Mouse (Mus musculus): ENCODE measurements around the gene Isca1. TPM values are rescaled to one million over a fixed set of nuclear protein-coding genes. Genes with fewer than 3 reads are reported as not detected.
"Not testable (repeated sequence)": the region's sequence is repeated elsewhere in the genome, so short reads cannot be mapped to it uniquely, and the experiment has no call there.

Isca1 gene
- polyA plus RNA-seq, 1 experiment from 2014 or later, result 131 TPM

DNA sequence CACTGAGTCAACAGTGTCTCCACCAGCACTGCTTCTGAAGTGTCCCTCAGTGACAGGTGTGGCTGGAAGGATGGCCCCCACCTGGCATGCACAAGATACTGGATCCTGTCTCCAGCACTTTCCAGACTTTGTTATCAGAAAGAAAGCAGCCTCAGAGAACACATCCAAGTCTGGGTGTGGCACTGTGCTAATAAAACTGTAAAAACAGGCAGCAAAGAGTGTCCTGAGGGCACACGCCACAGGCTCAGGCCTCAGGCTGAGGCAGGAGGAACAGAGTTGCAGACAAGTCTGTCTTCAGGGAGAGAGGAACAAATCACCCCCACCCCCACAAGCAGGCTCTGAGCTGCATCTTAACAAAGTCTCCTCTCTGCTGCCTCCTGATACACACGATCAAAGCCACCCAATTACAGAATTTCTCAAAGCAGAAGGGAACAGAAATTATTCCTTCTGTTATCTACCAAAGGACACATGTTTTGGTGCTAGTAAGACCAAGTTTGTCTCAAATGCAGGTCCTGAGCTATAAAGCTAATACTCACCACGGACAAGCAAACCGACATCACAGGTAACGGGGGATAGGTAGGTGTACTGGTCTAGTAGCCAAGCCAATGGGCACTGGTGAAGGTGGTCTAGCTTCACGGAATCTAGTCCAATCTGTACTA lies 26.3 kb upstream of the Isca1 start:
- Histone ChIP-seq H3K9me3 (ENCODE audit: control insufficient read depth, low read length) (no peaks in the 10 kb centered on the region), H3K27me3 (ENCODE audit: control insufficient read depth, insufficient read depth, low read length) (no peaks in the 10 kb centered on the region), H3K4me1 (ENCODE audit: control insufficient read depth, insufficient read depth, low read length) (no peaks in the 10 kb centered on the region), H3K27ac (ENCODE audit: low read depth, low read length) (no peak overlapping the region), H3K4me3 (ENCODE audit: low read depth, low read length) (no peak overlapping the region), H3K36me3 (ENCODE audit: control insufficient read depth, insufficient read depth, low read length) (peaks cover 14% of the 10 kb centered on the region), H3K9ac (ENCODE audit: low read length) (no peak overlapping the region), H3K4me2 (ENCODE audit: low read depth) (no peak overlapping the region)
- DNase-seq (ENCODE audit: low spot score), result no peak
- WGBS, result 92% methylated on average over 6 of the region's 6 CpGs
- no peak for ATAC-seq (ENCODE audit: insufficient read depth, low FRiP score, low TSS enrichment)

DNA sequence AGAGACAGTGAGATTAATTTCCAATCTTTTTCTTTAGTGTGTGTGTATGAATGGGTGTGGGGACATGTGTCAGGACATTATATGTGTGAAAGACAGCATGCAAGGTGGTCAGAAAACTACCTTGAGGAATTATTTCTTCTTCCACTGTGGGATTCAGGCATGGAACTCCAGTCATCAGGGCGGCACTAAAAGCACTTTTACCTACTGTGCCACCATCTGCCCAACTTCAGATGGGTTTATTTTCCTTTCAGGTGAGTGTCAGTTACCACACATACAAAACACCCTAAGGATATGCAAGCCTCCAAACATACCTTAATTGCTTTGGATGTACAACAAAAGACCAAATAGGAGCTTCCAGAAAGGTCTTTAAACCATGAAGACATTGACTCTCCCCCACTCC lies 25.2 kb upstream of the Isca1 start:
- H3K27ac ChIP-seq (ENCODE audit: low read depth, low read length), result no peak overlapping the region
- H3K9ac ChIP-seq (ENCODE audit: low read length), result no peak overlapping the region
- H3K4me3 ChIP-seq (ENCODE audit: low read depth, low read length), result no peak overlapping the region
- no peaks in the 10 kb centered on the region for H3K4me1 ChIP-seq (ENCODE audit: control insufficient read depth, insufficient read depth, low read length)
- no peak overlapping the region for H3K4me2 ChIP-seq (ENCODE audit: low read depth)
- 100% methylated on average over 1 of the region's 1 CpGs for WGBS
- DNase-seq (ENCODE audit: low spot score) (no peak), ATAC-seq (ENCODE audit: insufficient read depth, low FRiP score, low TSS enrichment) (no peak)
- no peaks in the 10 kb centered on the region for H3K9me3 ChIP-seq (ENCODE audit: control insufficient read depth, low read length)
- H3K36me3 ChIP-seq (ENCODE audit: control insufficient read depth, insufficient read depth, low read length), result peaks cover 14% of the 10 kb centered on the region
- H3K27me3 ChIP-seq (ENCODE audit: control insufficient read depth, insufficient read depth, low read length), result no peaks in the 10 kb centered on the region

DNA sequence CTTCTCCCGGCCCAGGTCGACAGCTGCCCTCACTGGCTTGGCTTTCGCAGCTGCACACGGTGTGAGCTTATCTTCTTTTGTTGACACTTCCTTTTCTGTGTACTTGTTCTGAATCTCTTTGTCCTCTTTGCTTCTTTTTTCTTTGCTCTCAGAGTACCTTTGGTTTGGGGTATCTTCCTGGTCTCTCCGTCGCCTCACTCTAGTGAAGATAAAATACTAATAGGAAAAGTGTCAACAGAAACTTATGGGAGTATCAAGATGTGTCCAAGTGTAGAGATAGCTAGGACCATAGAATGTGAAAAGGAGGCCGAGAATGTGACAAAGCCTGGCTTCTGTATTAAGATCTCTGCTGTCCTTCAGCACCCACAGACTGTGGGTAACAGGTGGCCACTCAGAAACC lies 12.5 kb upstream of the Isca1 start, which contains the start of gene Gm49354:
Gm49354 (minus strand) TSS at position 101 of the 400 bp plus-strand sequence.
- no peak within 1 kb of the TSS for H3K4me3 ChIP-seq (ENCODE audit: low read depth, low read length)
- H3K36me3 ChIP-seq (ENCODE audit: control insufficient read depth, insufficient read depth, low read length), result peaks cover 20% of the 10 kb centered on the region
- DNase-seq (ENCODE audit: low spot score), result no peak
- no peak within 1 kb of the TSS for H3K9ac ChIP-seq (ENCODE audit: low read length)
- H3K27ac ChIP-seq (ENCODE audit: low read depth, low read length), result no peak within 1 kb of the TSS
- no peak within 1 kb of the TSS for H3K4me2 ChIP-seq (ENCODE audit: low read depth)
- H3K4me1 ChIP-seq (ENCODE audit: control insufficient read depth, insufficient read depth, low read length), result no peaks in the 10 kb centered on the region
- no peak for ATAC-seq (ENCODE audit: insufficient read depth, low FRiP score, low TSS enrichment)
- no peaks in the 10 kb centered on the region for H3K9me3 ChIP-seq (ENCODE audit: control insufficient read depth, low read length)
- no peaks in the 10 kb centered on the region for H3K27me3 ChIP-seq (ENCODE audit: control insufficient read depth, insufficient read depth, low read length)
- 94% methylated on average over 7 of the region's 7 CpGs for WGBS

DNA sequence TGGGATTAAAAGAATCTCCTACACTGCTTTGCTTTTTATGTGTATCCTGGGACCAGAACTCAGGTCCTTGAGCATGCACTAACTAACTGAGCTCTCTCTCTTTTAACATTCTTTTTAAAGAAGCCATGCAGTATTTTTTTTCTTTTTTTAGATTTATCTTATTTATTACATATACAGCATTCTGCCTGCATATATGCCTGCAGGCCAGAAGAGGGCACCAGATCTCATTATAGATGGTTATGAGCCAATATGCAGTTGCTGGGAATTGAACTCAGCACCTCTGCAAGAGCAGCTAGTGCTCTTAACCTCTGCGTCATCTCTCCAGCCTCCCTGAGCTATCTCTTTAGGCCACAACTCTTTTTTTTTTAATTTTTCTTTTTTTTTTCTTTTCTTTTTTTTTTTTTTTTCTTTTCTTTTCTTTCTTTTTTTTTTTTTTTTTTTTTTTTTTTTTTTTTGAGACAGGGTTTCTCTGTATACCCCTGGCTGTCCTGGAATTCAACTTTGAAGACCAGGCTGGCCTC lies 10.2 kb upstream of the Isca1 start:
- peaks cover 12% of the 10 kb centered on the region for H3K36me3 ChIP-seq (ENCODE audit: control insufficient read depth, insufficient read depth, low read length)
- H3K4me3 ChIP-seq (ENCODE audit: low read depth, low read length); H3K27me3 ChIP-seq (ENCODE audit: control insufficient read depth, insufficient read depth, low read length); H3K9ac ChIP-seq (ENCODE audit: low read length); H3K9me3 ChIP-seq (ENCODE audit: control insufficient read depth, low read length); H3K4me2 ChIP-seq (ENCODE audit: low read depth); DNase-seq (ENCODE audit: low spot score); H3K27ac ChIP-seq (ENCODE audit: low read depth, low read length); H3K4me1 ChIP-seq (ENCODE audit: control insufficient read depth, insufficient read depth, low read length); ATAC-seq (ENCODE audit: insufficient read depth, low FRiP score, low TSS enrichment): not testable (repeated sequence)
- WGBS, result 90% methylated on average over 1 of the region's 1 CpGs

DNA sequence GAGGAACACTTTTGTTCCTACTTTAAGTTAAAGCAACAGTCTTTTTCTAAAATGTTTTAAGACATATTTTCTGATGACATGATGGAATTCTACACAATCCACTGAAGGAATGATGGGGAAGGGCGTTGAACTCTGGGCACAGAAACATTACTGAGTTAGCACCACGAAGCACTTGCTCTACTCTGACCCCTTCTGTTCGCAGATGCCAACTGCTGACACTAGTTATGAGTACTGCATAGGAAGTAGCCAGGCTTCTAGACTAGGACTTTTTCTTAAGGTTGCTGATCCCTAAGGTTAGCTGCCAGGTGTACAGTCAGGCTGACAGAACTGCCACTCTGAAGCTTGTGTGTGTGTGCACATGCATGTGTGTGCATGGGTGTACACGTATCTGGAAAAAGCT lies 9.6 kb upstream of the Isca1 start:
- Histone ChIP-seq H3K4me3 (ENCODE audit: low read depth, low read length) (no peak overlapping the region), H3K4me1 (ENCODE audit: control insufficient read depth, insufficient read depth, low read length) (no peaks in the 10 kb centered on the region), H3K9ac (ENCODE audit: low read length) (no peak overlapping the region), H3K9me3 (ENCODE audit: control insufficient read depth, low read length) (no peaks in the 10 kb centered on the region), H3K27me3 (ENCODE audit: control insufficient read depth, insufficient read depth, low read length) (no peaks in the 10 kb centered on the region), H3K27ac (ENCODE audit: low read depth, low read length) (no peak overlapping the region), H3K4me2 (ENCODE audit: low read depth) (no peak overlapping the region), H3K36me3 (ENCODE audit: control insufficient read depth, insufficient read depth, low read length) (peaks cover 12% of the 10 kb centered on the region)
- WGBS, result 92% methylated on average over 4 of the region's 4 CpGs
- ATAC-seq (ENCODE audit: insufficient read depth, low FRiP score, low TSS enrichment) (no peak), DNase-seq (ENCODE audit: low spot score) (no peak)

DNA sequence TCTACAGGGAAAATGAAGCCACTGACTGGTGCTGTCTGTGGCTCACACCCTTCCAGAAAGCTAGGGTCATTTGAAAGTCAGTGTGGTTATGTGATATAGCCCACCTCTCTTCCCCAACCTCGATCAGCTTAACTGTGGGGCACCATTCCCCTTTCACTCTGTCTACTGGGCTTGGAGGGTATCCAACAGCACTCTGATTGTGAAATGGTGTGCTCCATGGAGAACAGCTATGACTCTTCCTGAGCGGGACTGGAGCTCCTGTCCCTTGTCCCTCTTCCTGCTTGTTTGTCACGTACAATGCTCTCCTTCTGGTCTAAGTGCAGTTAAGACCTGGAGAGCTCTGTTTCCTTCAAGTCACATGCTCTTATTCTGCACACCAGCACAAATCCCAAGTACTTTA lies 5.6 kb upstream of the Isca1 start:
- no peaks in the 10 kb centered on the region for H3K27me3 ChIP-seq (ENCODE audit: control insufficient read depth, insufficient read depth, low read length)
- ATAC-seq (ENCODE audit: insufficient read depth, low FRiP score, low TSS enrichment), result no peak
- H3K4me1 ChIP-seq (ENCODE audit: control insufficient read depth, insufficient read depth, low read length), result no peaks in the 10 kb centered on the region
- H3K4me3 ChIP-seq (ENCODE audit: low read depth, low read length), result no peak overlapping the region
- H3K9ac ChIP-seq (ENCODE audit: low read length), result no peak overlapping the region
- peaks cover 3% of the 10 kb centered on the region for H3K36me3 ChIP-seq (ENCODE audit: control insufficient read depth, insufficient read depth, low read length)
- no peak overlapping the region for H3K27ac ChIP-seq (ENCODE audit: low read depth, low read length)
- no peaks in the 10 kb centered on the region for H3K9me3 ChIP-seq (ENCODE audit: control insufficient read depth, low read length)
- DNase-seq (ENCODE audit: low spot score), result no peak
- H3K4me2 ChIP-seq (ENCODE audit: low read depth), result no peak overlapping the region
- WGBS, result 92% methylated on average over 3 of the region's 3 CpGs

DNA sequence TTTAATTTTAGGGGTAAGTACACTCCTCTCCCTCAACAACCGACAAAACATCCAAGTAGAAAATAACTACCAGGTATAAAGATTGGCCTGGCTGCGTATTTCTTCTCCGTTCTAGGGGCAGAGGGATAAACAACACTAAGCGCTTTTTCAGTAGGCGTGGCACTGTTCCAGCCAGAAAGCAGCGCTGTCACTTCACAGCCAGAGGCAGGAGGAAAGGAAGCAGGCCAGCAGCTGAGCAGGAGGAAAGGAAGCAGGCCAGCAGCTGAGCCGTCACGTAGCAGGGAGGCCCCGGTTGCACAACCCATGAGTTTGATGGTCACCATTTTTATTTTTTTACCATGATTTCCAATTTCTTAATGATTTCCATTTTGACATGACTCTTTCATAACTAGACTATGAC lies 1.6 kb upstream of the Isca1 start:
- no peak overlapping the region for H3K4me3 ChIP-seq (ENCODE audit: low read depth, low read length)
- DNase-seq (ENCODE audit: low spot score), result no peak
- 74% methylated on average over 9 of the region's 9 CpGs for WGBS

DNA sequence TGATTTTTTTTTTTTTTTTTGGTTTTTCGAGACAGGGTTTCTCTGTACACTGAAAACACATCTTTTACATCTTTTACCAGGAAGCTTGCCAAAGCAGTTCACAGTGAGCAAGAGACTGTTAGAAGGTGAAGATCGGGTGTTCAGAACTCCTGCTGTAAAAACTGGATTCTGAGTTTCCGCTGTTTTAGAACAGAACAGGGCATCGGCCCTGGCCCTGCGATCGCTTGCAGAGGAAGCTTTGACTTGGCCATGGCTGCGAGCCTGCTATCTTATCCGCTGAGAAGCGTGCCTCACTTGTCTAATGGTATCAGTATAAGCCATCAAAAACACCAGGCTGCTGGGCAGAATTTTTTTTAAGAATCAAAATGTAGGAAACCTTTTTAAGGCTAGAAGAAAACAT lies 1.2 kb upstream of the Isca1 start:
- 0 out of 2 replicates have a peak overlapping the region, but pooled peaks have one; percentile 11 for H3K9ac ChIP-seq (ENCODE audit: low read length)
- no peaks in the 10 kb centered on the region for H3K9me3 ChIP-seq (ENCODE audit: control insufficient read depth, low read length)
- no peaks in the 10 kb centered on the region; the same call in 1 of the 2 replicates for H3K36me3 ChIP-seq (ENCODE audit: control insufficient read depth, insufficient read depth, low read length)
- 78% methylated on average over 9 of the region's 9 CpGs for WGBS
- peak overlapping the region; percentile 82; the same call in 1 of the 2 replicates for H3K4me3 ChIP-seq (ENCODE audit: low read depth, low read length)
- peaks cover 21% of the 10 kb centered on the region for H3K4me1 ChIP-seq (ENCODE audit: control insufficient read depth, insufficient read depth, low read length)
- no peaks in the 10 kb centered on the region for H3K27me3 ChIP-seq (ENCODE audit: control insufficient read depth, insufficient read depth, low read length)
- peak overlapping the region; percentile 95 for H3K27ac ChIP-seq (ENCODE audit: low read depth, low read length)
- peak overlapping the region; percentile 78 for H3K4me2 ChIP-seq (ENCODE audit: low read depth)
- DNase-seq (ENCODE audit: low spot score), result no peak
- ATAC-seq (ENCODE audit: insufficient read depth, low FRiP score, low TSS enrichment), result no peak

More for the DNA sequence above, 1.6 kb upstream of the Isca1 start:
- H3K27ac ChIP-seq (ENCODE audit: low read depth, low read length), result 0 out of 2 replicates have a peak overlapping the region, but pooled peaks have one; percentile 95
- ATAC-seq (ENCODE audit: insufficient read depth, low FRiP score, low TSS enrichment), result no peak
- no peak overlapping the region for H3K9ac ChIP-seq (ENCODE audit: low read length)
- no peak overlapping the region for H3K4me2 ChIP-seq (ENCODE audit: low read depth)
- H3K27me3 ChIP-seq (ENCODE audit: control insufficient read depth, insufficient read depth, low read length), result no peaks in the 10 kb centered on the region
- H3K9me3 ChIP-seq (ENCODE audit: control insufficient read depth, low read length), result no peaks in the 10 kb centered on the region
- H3K36me3 ChIP-seq (ENCODE audit: control insufficient read depth, insufficient read depth, low read length), result no peaks in the 10 kb centered on the region; the same call in 1 of the 2 replicates
- H3K4me1 ChIP-seq (ENCODE audit: control insufficient read depth, insufficient read depth, low read length), result peaks cover 17% of the 10 kb centered on the region

DNA sequence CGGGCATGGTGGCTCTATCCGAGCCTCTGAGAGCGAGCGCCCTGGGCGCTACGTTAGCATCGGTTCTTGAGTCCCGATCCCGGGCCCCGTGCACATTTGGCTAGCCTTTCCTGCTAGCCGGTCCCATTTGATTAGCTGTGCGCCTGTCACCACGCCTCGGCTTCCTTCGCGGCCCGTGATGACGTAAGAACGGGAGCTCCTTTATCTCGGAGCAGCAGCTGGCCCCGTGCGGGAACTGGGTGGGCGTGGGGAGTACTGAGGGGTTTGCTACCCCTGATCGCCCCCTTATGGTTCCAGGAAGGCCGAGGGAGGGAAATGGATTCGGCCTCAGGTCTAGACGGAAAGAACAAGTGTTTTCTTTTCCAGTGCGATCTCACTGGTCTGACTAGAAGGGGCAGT lies 553 bp upstream of the Isca1 start:
- H3K4me3 ChIP-seq (ENCODE audit: low read depth, low read length), result peak overlapping the region; percentile 82
- H3K27me3 ChIP-seq (ENCODE audit: control insufficient read depth, insufficient read depth, low read length), result no peaks in the 10 kb centered on the region
- no peaks in the 10 kb centered on the region; the same call in 1 of the 2 replicates for H3K36me3 ChIP-seq (ENCODE audit: control insufficient read depth, insufficient read depth, low read length)
- peak; percentile 90 for ATAC-seq (ENCODE audit: insufficient read depth, low FRiP score, low TSS enrichment)
- peak overlapping the region; percentile 69 for H3K9ac ChIP-seq (ENCODE audit: low read length)
- peaks cover 21% of the 10 kb centered on the region for H3K4me1 ChIP-seq (ENCODE audit: control insufficient read depth, insufficient read depth, low read length)
- DNase-seq (ENCODE audit: low spot score), result peak; percentile 92
- H3K27ac ChIP-seq (ENCODE audit: low read depth, low read length), result peak overlapping the region; percentile 95
- no peaks in the 10 kb centered on the region for H3K9me3 ChIP-seq (ENCODE audit: control insufficient read depth, low read length)
- peak overlapping the region; percentile 78 for H3K4me2 ChIP-seq (ENCODE audit: low read depth)
- WGBS, result 0% methylated on average over 28 of the region's 28 CpGs
